Mouse (Mus musculus): ENCODE measurements at regions not wholly inside any gene's neighbourhood (a gene's known extent, or its start where the extent isn't known, plus 50 kb on each side); places are given as distances from the start of the nearest gene placed in this dataset.

- H3K9me3 ChIP-seq (replicated peaks) = no peaks in the 10 kb centered on the region
- no peak overlapping the region for H3K9ac ChIP-seq
- no peak for ATAC-seq
- H3K4me3 ChIP-seq = no peak overlapping the region
- no peak overlapping the region for H3K27ac ChIP-seq
- H3K4me1 ChIP-seq = no peaks in the 10 kb centered on the region
- 87% methylated on average over 1 of the region's 1 CpGs for WGBS
- no peak overlapping the region for H3K4me2 ChIP-seq
- H3K27me3 ChIP-seq = no peaks in the 10 kb centered on the region
- H3K36me3 ChIP-seq (ENCODE audit: poor library complexity, severe bottlenecking) = no peaks in the 10 kb centered on the region
Measured at GRCm38 (mm10) chr15:72101730-72102129, 1732.6 kb upstream of the Gm6569 start.

DNA sequence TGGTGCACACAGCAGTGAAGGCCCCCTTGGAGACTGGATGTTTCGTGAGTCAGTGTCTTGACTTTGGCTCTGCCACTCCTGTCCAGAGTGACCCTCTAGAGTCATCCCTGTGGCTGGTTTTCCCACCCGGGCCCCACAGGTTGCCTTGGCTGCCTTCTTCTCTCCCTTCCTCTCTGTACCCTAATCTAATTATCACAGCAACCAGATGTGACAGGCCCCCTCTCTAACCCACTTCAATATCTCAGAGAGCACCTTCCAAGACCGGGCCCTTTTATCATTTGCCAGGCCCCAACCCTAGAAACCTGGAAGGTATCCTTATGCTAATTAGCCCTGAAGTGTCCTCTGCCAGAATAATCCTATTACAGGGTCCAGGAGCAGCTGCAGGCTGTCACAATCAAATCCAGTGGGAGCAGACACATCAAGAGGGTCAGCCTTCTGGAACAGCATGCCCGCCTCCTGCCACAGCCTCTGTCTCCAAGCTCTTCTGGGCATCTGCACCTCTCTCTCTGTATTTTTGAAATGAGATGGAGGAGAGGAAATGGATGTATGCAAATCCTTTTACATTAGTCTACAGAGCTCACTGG, 1728.4 kb upstream of the Gm6569 start:
- Histone ChIP-seq H3K27ac (no peak overlapping the region), H3K4me3 (no peak overlapping the region), H3K4me1 (no peaks in the 10 kb centered on the region), H3K36me3 (ENCODE audit: poor library complexity, severe bottlenecking) (no peaks in the 10 kb centered on the region), H3K4me2 (no peak overlapping the region), H3K9me3 (replicated peaks) (no peaks in the 10 kb centered on the region), H3K27me3 (no peaks in the 10 kb centered on the region), H3K9ac (no peak overlapping the region)
- no peak for ATAC-seq
- 59% methylated on average over 4 of the region's 4 CpGs for WGBS

DNA sequence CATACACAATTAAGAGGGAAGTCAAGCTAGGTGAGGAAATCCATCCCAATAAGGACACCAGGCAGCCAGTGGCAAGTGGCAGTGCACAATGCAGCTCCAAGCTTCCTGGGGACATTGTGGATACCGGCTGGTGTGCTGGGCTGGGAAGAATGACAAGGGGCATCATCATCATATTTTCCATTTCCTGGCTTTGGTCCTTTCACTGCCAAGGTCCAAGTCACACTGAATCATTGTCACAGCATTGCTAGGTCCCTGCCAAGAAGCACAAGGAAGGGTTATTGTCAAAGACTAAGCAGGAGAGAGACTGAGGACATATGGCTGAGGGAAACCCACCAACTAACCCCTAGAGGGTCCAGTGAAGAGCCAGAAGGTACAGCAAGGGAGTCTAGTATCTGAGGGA, 1723.8 kb upstream of the Gm6569 start:
- Histone ChIP-seq H3K9me3 (replicated peaks) (no peaks in the 10 kb centered on the region), H3K36me3 (ENCODE audit: poor library complexity, severe bottlenecking) (no peaks in the 10 kb centered on the region), H3K4me3 (no peak overlapping the region), H3K27ac (no peak overlapping the region), H3K4me1 (no peaks in the 10 kb centered on the region), H3K27me3 (no peaks in the 10 kb centered on the region), H3K4me2 (no peak overlapping the region), H3K9ac (no peak overlapping the region)
- 90% methylated on average over 1 of the region's 1 CpGs for WGBS
- no peak for ATAC-seq

DNA sequence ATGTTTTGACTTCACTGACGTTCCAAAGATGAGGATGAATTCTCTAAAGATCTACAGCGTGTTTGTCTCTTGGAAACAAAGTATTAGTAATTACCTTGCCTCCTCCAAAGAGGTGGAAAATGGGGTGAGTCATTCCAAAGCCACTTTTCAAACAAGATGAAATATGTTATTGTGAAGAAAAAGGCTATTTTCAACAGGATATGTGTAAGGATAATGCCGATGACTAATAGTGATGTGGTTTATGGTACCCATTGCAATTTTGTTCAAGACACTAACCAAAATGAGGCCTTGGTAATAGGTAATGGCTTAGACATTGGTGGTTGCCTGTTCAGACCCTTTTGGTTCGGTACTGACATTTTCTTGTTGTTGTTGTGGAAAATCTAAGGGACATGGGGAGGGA, 1717.6 kb upstream of the Gm6569 start:
- no peaks in the 10 kb centered on the region for H3K36me3 ChIP-seq (ENCODE audit: poor library complexity, severe bottlenecking)
- no peak overlapping the region for H3K9ac ChIP-seq
- H3K4me3 ChIP-seq = no peak overlapping the region
- no peak for ATAC-seq
- H3K9me3 ChIP-seq (replicated peaks) = 0 out of 2 replicates have a peak, but pooled peaks cover 4% of the 10 kb centered on the region
- no peak overlapping the region for H3K4me2 ChIP-seq
- H3K27me3 ChIP-seq = no peaks in the 10 kb centered on the region
- 80% methylated on average over 4 of the region's 4 CpGs for WGBS
- H3K27ac ChIP-seq = no peak overlapping the region
- H3K4me1 ChIP-seq = no peaks in the 10 kb centered on the region

DNA sequence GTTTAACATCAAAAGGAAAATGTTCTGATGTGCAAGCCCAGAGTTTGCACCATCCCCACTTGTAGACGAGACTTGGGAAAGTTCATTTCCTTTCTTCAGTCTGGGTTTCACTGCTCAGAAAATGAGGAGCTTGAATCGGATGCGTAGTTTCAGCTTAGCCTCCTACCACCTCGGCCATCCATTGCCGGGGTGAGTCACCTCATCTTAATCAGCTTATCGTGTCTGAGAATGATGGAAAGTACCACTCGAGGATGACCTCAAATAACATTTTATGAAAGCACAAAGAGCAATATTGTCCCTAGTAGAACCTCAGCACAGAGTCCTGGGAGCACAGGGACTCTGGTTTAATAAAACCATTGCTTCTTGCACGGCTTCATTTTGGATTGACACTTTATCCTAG, 1700.1 kb upstream of the Gm6569 start:
- no peaks in the 10 kb centered on the region for H3K4me1 ChIP-seq
- H3K9me3 ChIP-seq (replicated peaks) = no peaks in the 10 kb centered on the region
- H3K27me3 ChIP-seq = no peaks in the 10 kb centered on the region
- no peak overlapping the region for H3K4me2 ChIP-seq
- 86% methylated on average over 8 of the region's 8 CpGs for WGBS
- H3K36me3 ChIP-seq (ENCODE audit: poor library complexity, severe bottlenecking) = no peaks in the 10 kb centered on the region
- no peak overlapping the region for H3K9ac ChIP-seq
- ATAC-seq = no peak
- H3K27ac ChIP-seq = no peak overlapping the region
- no peak overlapping the region for H3K4me3 ChIP-seq

DNA sequence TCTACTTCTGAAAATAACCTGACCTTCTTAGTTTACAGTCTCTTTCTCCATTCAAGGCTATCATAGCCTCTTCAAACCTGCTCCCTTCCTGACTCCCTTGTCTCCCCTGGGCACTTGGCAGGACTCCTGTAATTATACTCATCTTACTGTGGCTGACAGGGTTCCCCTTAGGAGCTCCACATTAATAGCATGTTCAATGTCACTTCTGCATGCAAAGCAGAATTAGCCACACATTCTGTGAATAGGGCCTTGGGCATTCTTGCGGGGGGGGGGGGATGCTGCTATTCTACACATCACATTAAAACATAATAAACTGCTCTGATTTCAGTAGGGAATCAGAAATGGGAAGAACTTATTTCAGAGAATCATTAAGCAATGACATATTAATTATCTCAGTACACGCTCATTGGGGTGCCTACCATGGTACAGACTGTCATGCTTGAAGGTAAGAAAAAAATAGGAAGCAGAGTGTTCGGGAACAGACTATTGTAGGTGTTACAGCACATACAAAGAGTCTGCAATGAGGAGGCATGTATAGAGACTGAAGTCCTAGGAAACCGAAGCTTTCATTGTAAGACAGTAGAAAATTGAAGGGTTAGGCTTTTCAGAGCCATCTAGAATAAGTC, 1698.3 kb upstream of the Gm6569 start:
- 76% methylated on average over 4 of the region's 4 CpGs for WGBS
- H3K4me1 ChIP-seq = no peaks in the 10 kb centered on the region
- no peak overlapping the region for H3K4me2 ChIP-seq
- no peaks in the 10 kb centered on the region for H3K9me3 ChIP-seq (replicated peaks)
- no peaks in the 10 kb centered on the region for H3K27me3 ChIP-seq
- H3K36me3 ChIP-seq (ENCODE audit: poor library complexity, severe bottlenecking) = no peaks in the 10 kb centered on the region
- no peak overlapping the region for H3K4me3 ChIP-seq
- ATAC-seq = no peak
- no peak overlapping the region for H3K9ac ChIP-seq
- H3K27ac ChIP-seq = no peak overlapping the region

- Histone ChIP-seq H3K9ac (no peak overlapping the region), H3K4me1 (no peaks in the 10 kb centered on the region), H3K27ac (no peak overlapping the region), H3K4me2 (no peak overlapping the region), H3K4me3 (no peak overlapping the region), H3K27me3 (no peaks in the 10 kb centered on the region), H3K36me3 (ENCODE audit: poor library complexity, severe bottlenecking) (no peaks in the 10 kb centered on the region), H3K9me3 (replicated peaks) (no peaks in the 10 kb centered on the region)
- WGBS = 95% methylated on average over 2 of the region's 2 CpGs
- ATAC-seq = no peak
Measured at GRCm38 (mm10) chr15:72140122-72140521, 1694.2 kb upstream of the Gm6569 start.

- Histone ChIP-seq H3K4me2 (no peak overlapping the region), H3K9me3 (replicated peaks) (no peaks in the 10 kb centered on the region), H3K27me3 (no peaks in the 10 kb centered on the region), H3K4me1 (no peaks in the 10 kb centered on the region), H3K4me3 (no peak overlapping the region), H3K9ac (no peak overlapping the region), H3K27ac (no peak overlapping the region), H3K36me3 (ENCODE audit: poor library complexity, severe bottlenecking) (no peaks in the 10 kb centered on the region)
- WGBS = 93% methylated on average over 6 of the region's 6 CpGs
- ATAC-seq = no peak
Measured at GRCm38 (mm10) chr15:72150581-72150980, 1683.8 kb upstream of the Gm6569 start.

- Histone ChIP-seq H3K4me1 (no peaks in the 10 kb centered on the region), H3K4me3 (no peak overlapping the region), H3K9me3 (replicated peaks) (no peaks in the 10 kb centered on the region), H3K9ac (no peak overlapping the region), H3K27ac (no peak overlapping the region), H3K4me2 (no peak overlapping the region), H3K36me3 (ENCODE audit: poor library complexity, severe bottlenecking) (no peaks in the 10 kb centered on the region), H3K27me3 (no peaks in the 10 kb centered on the region)
- ATAC-seq = no peak
- 53% methylated on average over 3 of the region's 3 CpGs for WGBS
Measured at GRCm38 (mm10) chr15:72158505-72158904, 1675.9 kb upstream of the Gm6569 start.

DNA sequence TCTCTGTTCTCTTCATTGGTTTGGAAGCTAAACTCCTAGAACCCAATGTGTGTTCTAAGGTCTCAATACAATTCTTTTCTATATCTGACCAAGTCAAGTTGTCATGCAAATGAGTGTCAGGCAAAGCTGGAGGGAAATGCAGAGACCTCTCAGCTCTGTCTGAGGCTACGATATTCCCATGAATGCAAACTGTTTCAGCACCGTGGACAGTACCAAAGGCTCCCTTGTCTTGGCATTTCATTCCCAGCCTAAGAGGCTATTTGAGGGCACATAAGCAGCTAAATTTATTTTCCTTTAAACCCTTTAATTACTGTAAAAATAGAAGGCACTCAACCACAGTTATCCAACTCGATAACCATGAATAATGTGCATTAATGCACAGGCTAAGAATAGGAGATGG, 1633.5 kb upstream of the Gm6569 start:
- H3K4me2 ChIP-seq = no peak overlapping the region
- H3K9me3 ChIP-seq (replicated peaks) = no peaks in the 10 kb centered on the region
- ATAC-seq = no peak
- no peak overlapping the region for H3K4me3 ChIP-seq
- H3K27me3 ChIP-seq = no peaks in the 10 kb centered on the region
- 21% methylated on average over 3 of the region's 3 CpGs for WGBS
- no peaks in the 10 kb centered on the region for H3K4me1 ChIP-seq
- H3K27ac ChIP-seq = no peak overlapping the region
- no peak overlapping the region for H3K9ac ChIP-seq
- no peaks in the 10 kb centered on the region for H3K36me3 ChIP-seq (ENCODE audit: poor library complexity, severe bottlenecking)

DNA sequence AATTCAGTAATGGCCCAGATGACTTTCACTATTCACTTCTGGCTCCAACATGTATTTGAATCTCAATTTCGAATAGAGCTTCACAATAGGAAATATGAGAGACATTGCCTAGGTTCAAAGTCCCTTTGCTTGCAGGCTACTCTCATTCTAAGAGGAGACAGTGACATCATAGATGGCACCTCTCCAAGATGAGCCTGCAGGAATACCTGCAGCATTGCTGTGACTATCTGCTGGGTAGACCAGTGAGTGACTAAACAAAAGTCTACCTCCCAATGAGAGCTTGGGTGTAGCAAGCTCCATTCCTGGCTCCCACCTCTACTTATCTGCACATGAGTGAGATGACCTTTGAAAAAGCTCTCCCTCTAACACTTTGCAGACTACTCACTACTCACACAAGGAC, 1632.6 kb upstream of the Gm6569 start:
- no peaks in the 10 kb centered on the region for H3K27me3 ChIP-seq
- WGBS = 67% methylated on average over 1 of the region's 1 CpGs
- ATAC-seq = no peak

GRCm38 (mm10) chr15:72205240-72205799, 1629.0 kb upstream of the Gm6569 start:
- no peak overlapping the region for H3K9ac ChIP-seq
- no peak overlapping the region for H3K4me3 ChIP-seq
- no peaks in the 10 kb centered on the region for H3K36me3 ChIP-seq (ENCODE audit: poor library complexity, severe bottlenecking)
- no peak overlapping the region for H3K27ac ChIP-seq
- 56% methylated on average over 8 of the region's 8 CpGs for WGBS
- H3K4me1 ChIP-seq = no peaks in the 10 kb centered on the region
- no peaks in the 10 kb centered on the region for H3K27me3 ChIP-seq
- ATAC-seq = peak; percentile 25; the same call in 1 of the 2 replicates
- no peaks in the 10 kb centered on the region for H3K9me3 ChIP-seq (replicated peaks)
- no peak overlapping the region for H3K4me2 ChIP-seq

More for the DNA sequence above, 1632.6 kb upstream of the Gm6569 start:
- no peak overlapping the region for H3K4me3 ChIP-seq
- H3K27ac ChIP-seq = no peak overlapping the region
- no peaks in the 10 kb centered on the region for H3K36me3 ChIP-seq (ENCODE audit: poor library complexity, severe bottlenecking)
- H3K4me2 ChIP-seq = no peak overlapping the region
- H3K9ac ChIP-seq = no peak overlapping the region
- H3K4me1 ChIP-seq = no peaks in the 10 kb centered on the region
- no peaks in the 10 kb centered on the region for H3K9me3 ChIP-seq (replicated peaks)

DNA sequence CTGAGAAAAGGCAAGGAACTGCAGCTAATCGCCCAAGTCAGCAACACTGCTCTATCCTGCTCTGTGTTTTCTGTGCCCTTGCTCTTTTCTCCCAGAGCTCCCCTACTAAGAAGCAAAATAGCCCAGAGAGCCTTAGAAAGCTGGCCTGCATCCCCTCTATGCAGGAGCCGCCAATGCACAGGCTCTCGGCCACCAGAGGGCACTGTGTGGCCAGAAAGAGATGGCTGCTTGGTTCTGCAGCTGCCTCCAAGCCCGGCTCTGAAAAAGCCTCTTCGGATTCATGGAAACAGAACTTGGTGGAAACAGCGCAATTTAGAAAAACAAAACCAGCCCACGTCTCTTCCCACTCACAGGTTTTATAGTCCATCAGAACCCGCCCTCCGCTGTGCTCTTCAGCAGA, 1628.4 kb upstream of the Gm6569 start:
- H3K9ac ChIP-seq = no peak overlapping the region
- no peaks in the 10 kb centered on the region for H3K36me3 ChIP-seq (ENCODE audit: poor library complexity, severe bottlenecking)
- H3K27me3 ChIP-seq = no peaks in the 10 kb centered on the region
- H3K27ac ChIP-seq = no peak overlapping the region
- no peak overlapping the region for H3K4me2 ChIP-seq
- no peak overlapping the region for H3K4me3 ChIP-seq
- ATAC-seq = peak; percentile 92
- WGBS = 11% methylated on average over 9 of the region's 9 CpGs
- no peaks in the 10 kb centered on the region for H3K9me3 ChIP-seq (replicated peaks)
- no peaks in the 10 kb centered on the region for H3K4me1 ChIP-seq

All from forebrain, embryonic 13.5 days (tissue).